Mouse (Mus musculus): ENCODE data around the gene Defb25. TPM values are rescaled to one million over a fixed set of nuclear protein-coding genes. Genes with fewer than 3 reads are reported as not detected.

Gene Defb25
- polyA plus RNA-seq, 1 experiment from 2014 or later = 2.0 TPM

DNA sequence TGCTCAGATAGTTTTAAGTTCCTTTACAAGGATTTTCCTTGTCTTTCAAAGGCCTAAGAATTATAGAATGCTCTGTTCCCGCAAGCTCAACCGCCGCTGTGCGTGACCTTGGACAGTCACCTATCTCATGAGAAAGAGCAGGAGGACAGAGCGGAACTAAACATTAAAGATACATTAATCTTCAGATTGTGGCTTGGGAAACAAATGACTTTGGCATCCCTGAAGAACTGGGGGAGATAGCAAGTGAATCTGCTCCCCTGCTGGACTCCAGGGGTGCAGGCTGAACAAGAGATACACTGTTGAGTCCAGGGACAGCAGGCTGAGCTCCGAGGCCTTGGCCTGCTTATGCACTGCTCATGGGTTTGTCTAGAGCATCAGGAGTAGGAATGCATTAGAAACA lies 22.8 kb downstream of the Defb25 start:
- H3K4me3 ChIP-seq = no peak overlapping the region
- no peaks in the 10 kb centered on the region for H3K4me1 ChIP-seq
- H3K9ac ChIP-seq = no peak overlapping the region
- no peaks in the 10 kb centered on the region for H3K36me3 ChIP-seq
- H3K27me3 ChIP-seq = no peaks in the 10 kb centered on the region
- H3K27ac ChIP-seq = no peak overlapping the region
- no peak for ATAC-seq (ENCODE audit: low FRiP score, low read depth)
- H3K4me2 ChIP-seq (replicated peaks) = no peak overlapping the region
- WGBS = 89% methylated on average over 6 of the region's 6 CpGs
- H3K9me3 ChIP-seq = no peaks in the 10 kb centered on the region

DNA sequence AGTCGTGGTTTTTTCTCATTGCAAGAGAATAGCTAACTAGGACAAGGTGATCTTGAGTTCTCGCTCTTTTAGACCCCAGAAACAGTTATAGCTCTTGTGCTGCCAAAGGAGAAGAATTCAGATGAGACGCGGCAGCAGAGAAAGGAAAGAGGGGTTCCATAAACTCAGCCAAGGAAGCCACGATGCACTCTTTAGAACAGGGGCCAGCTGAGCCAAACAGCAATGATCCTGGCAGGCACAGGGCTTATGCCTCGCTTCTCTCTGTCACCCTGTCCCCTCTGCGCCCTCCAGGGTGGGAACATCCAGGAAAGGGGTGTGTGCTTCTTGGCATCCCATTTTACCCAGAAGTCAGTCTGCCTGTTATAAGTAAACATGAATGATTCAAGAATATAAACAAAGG lies 23.6 kb downstream of the Defb25 start, which contains the start of gene Defb45:
Gene Defb45 (minus strand): TSS at position 101 of the 400 bp plus-strand sequence.
- H3K4me3 ChIP-seq = no peak within 1 kb of the TSS
- H3K4me2 ChIP-seq (replicated peaks) = no peak within 1 kb of the TSS
- H3K27me3 ChIP-seq = no peaks in the 10 kb centered on the region
- H3K9me3 ChIP-seq = no peaks in the 10 kb centered on the region
- no peak for ATAC-seq (ENCODE audit: low FRiP score, low read depth)
- WGBS = 60% methylated on average over 7 of the region's 7 CpGs
- H3K36me3 ChIP-seq = no peaks in the 10 kb centered on the region
- no peak within 1 kb of the TSS for H3K27ac ChIP-seq
- H3K9ac ChIP-seq = no peak within 1 kb of the TSS
- no peaks in the 10 kb centered on the region for H3K4me1 ChIP-seq

DNA sequence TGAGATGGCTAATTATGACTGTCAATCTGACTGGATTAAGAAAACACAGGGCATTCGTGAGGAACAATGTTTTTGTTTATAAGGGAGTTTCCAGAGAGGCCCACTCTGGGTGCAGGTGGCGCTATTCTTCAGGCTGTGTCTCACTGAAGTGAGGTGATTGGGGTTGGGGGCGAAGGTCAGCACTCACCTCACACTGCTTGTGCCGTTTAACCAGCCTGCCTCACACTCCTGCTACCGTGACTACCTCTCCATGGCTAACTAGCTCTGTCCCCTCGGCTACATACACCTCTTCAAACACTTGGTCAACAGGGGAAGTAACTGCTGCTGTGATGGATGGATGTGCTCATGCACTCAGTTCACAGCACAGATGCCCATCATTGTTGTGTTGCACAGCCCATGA lies 33.8 kb downstream of the Defb25 start:
- no peaks in the 10 kb centered on the region for H3K36me3 ChIP-seq
- H3K9ac ChIP-seq = no peak overlapping the region
- WGBS = 39% methylated on average over 6 of the region's 6 CpGs
- H3K4me2 ChIP-seq (replicated peaks) = no peak overlapping the region
- ATAC-seq (ENCODE audit: low FRiP score, low read depth) = no peak
- H3K27ac ChIP-seq = no peak overlapping the region
- H3K4me3 ChIP-seq = no peak overlapping the region
- 0 out of 2 replicates have a peak, but pooled peaks cover 5% of the 10 kb centered on the region for H3K4me1 ChIP-seq
- H3K27me3 ChIP-seq = no peaks in the 10 kb centered on the region
- no peaks in the 10 kb centered on the region for H3K9me3 ChIP-seq

DNA sequence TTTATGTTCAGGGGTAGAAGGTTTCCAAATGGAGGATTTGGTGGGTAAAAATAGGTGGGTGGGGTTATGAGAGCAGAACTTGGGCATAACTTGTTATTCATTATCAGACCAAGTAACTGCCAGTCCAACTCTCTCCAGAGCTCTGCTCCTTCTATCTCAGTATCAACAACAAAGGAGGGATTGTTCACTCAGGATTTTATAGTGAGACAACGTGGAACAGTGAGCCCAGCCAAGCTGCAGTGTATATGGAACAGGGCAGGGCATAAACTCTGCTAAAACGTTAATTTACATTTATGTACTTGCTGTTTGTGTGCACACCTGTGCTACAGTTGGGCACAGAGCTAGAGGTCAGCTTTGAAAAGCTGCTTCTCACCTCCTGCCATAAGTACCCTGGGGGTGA lies 34.4 kb downstream of the Defb25 start:
- Histone ChIP-seq H3K4me3 (no peak overlapping the region), H3K27ac (no peak overlapping the region), H3K4me1 (0 out of 2 replicates have a peak, but pooled peaks cover 5% of the 10 kb centered on the region), H3K9me3 (no peaks in the 10 kb centered on the region), H3K4me2 (replicated peaks) (no peak overlapping the region), H3K36me3 (no peaks in the 10 kb centered on the region), H3K27me3 (no peaks in the 10 kb centered on the region), H3K9ac (no peak overlapping the region)
- no peak for ATAC-seq (ENCODE audit: low FRiP score, low read depth)
- 22% methylated on average over 2 of the region's 2 CpGs for WGBS

DNA sequence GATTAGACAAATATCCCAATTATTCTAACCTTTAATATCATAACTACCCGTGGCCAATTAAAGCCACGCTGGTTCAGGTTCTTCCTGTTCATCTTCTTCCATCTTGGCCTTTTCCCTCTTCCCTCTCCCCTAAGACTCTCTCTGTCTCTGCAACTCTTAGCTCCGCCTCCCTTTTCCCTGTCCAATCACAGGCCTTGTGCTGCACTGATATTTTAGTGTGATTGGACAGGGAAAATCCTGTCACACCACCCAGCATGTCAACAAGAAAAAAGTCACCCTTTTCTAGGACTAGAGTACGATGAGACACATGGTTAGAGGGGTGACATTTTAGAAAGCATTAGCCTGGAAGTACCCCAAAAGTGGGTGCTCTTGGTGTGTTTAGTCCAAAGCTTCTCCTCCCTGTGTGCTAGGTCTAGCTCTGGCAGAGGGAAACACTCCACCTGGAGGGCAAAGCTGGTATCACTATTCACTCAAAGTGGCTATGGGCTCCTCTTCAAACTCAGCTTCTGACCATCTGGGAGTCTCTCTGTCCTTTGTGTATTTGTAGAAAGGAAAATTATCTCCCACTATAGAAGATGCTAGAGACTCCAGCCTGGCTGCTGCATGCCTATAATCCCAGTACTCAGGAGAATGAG lies 35.8 kb downstream of the Defb25 start:
- Histone ChIP-seq H3K36me3 (no peaks in the 10 kb centered on the region), H3K4me1 (0 out of 2 replicates have a peak, but pooled peaks cover 5% of the 10 kb centered on the region), H3K27me3 (no peaks in the 10 kb centered on the region), H3K9me3 (no peaks in the 10 kb centered on the region), H3K27ac (no peak overlapping the region), H3K4me3 (no peak overlapping the region), H3K9ac (no peak overlapping the region), H3K4me2 (replicated peaks) (no peak overlapping the region)
- 66% methylated on average over 4 of the region's 4 CpGs for WGBS
- no peak for ATAC-seq (ENCODE audit: low FRiP score, low read depth)

DNA sequence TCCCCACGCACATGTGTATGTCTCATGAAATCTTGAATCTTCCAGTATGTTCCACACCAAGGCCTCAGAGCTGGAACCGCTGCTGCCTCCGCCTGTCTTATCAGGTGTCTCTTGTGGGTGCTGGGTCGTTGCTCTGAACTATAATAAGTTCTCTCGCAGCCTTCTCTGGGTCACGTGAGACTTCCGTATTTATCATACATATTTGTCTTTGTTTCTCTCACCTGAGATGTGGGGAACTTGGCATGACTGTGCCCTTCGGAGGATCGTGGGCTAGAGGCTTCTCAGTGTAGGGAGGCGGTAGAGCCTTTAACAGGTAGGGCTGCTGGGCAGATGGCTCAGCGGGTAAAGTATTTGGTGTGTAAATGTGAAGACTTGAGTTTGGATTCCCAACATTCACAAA lies 42.2 kb downstream of the Defb25 start:
- no peaks in the 10 kb centered on the region for H3K9me3 ChIP-seq
- H3K9ac ChIP-seq = no peak overlapping the region
- H3K27ac ChIP-seq = no peak overlapping the region
- no peaks in the 10 kb centered on the region for H3K4me1 ChIP-seq
- H3K27me3 ChIP-seq = no peaks in the 10 kb centered on the region
- no peak overlapping the region for H3K4me2 ChIP-seq (replicated peaks)
- ATAC-seq (ENCODE audit: low FRiP score, low read depth) = no peak
- no peak overlapping the region for H3K4me3 ChIP-seq
- no peaks in the 10 kb centered on the region for H3K36me3 ChIP-seq
- WGBS = 88% methylated on average over 11 of the region's 11 CpGs

DNA sequence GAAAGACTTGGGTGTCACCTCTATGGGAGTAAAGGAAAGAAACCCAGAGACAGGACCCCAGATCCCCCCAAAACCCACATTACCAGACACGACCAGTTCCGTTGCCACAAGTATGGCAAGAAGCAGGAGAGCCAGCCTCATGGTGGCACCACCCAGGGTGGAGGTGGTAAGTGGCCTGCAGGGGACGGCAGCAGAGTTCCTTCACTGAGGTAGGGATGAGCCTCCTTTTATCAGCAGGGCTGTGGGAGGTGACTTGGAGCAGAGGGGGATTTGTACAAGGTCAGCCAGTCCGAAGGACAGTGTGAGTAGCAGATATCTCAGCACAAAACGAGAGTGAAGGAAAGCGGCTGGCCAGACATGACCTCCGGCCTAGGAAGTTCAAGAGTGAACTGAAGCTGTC lies 42.7 kb downstream of the Defb25 start, which contains the start of gene Defb19:
Gene Defb19 (minus strand): TSS at position 206 of the 400 bp plus-strand sequence.
- H3K27me3 ChIP-seq = no peaks in the 10 kb centered on the region
- no peak within 1 kb of the TSS for H3K4me3 ChIP-seq
- 69% methylated on average over 7 of the region's 7 CpGs for WGBS
- ATAC-seq (ENCODE audit: low FRiP score, low read depth) = no peak
- no peak within 1 kb of the TSS for H3K4me2 ChIP-seq (replicated peaks)
- no peaks in the 10 kb centered on the region for H3K4me1 ChIP-seq
- no peak within 1 kb of the TSS for H3K9ac ChIP-seq
- no peak within 1 kb of the TSS for H3K27ac ChIP-seq
- no peaks in the 10 kb centered on the region for H3K9me3 ChIP-seq
- no peaks in the 10 kb centered on the region for H3K36me3 ChIP-seq

DNA sequence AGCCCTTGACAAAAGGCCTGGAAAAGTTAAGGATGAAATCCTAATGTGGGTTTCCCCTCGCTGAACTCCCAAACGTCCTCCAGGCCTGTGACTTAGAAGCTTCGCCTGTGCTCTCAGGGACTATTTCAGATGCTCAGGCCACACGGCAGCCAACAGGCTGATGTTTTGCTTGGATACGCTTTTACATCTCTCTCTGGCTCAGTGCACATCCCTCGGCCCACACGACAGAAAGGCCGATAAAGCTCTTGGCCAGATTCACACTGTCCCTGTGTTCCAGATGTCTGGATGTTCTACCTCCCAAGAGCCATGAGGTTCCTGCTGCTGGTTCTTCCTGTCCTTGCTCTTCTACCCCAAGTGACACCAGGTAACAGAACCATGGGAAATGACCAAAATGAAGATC lies 49.4 kb downstream of the Defb25 start:
- ATAC-seq (ENCODE audit: low FRiP score, low read depth) = no peak
- H3K4me2 ChIP-seq (replicated peaks) = no peak overlapping the region

More for the DNA sequence above, 49.4 kb downstream of the Defb25 start:
- no peaks in the 10 kb centered on the region for H3K9me3 ChIP-seq
- no peak overlapping the region for H3K4me3 ChIP-seq
- 89% methylated on average over 8 of the region's 8 CpGs for WGBS
- H3K27me3 ChIP-seq = no peaks in the 10 kb centered on the region
- no peak overlapping the region for H3K27ac ChIP-seq
- no peaks in the 10 kb centered on the region for H3K36me3 ChIP-seq
- no peaks in the 10 kb centered on the region for H3K4me1 ChIP-seq
- H3K9ac ChIP-seq = no peak overlapping the region

Other genes with a start within 250 kb of the Defb25 start
- gene Nrsn2, start 246.4 kb downstream of the Defb25 start, polyA plus RNA-seq (2015; fragmentation: Nextera tagmentation; extraction: Ambion mirVana) = 4.4 and 4.6 TPM in 2 replicates
- 11.3 and 11.9 TPM in 2 replicates for gene Sox12, start 225.0 kb downstream of the Defb25 start, polyA plus RNA-seq (2015; fragmentation: Nextera tagmentation; extraction: Ambion mirVana)
- gene Zcchc3, start 208.0 kb downstream of the Defb25 start, polyA plus RNA-seq (2015; fragmentation: Nextera tagmentation; extraction: Ambion mirVana) = 45.5 and 48.6 TPM in 2 replicates
- gene 6820408C15Rik, start 207.5 kb downstream of the Defb25 start, polyA plus RNA-seq (2015; fragmentation: Nextera tagmentation; extraction: Ambion mirVana) = 0.18 and 0.19 TPM in 2 replicates
- not detected in 2 replicates for gene Defb23, start 158.4 kb downstream of the Defb25 start, polyA plus RNA-seq (2015; fragmentation: Nextera tagmentation; extraction: Ambion mirVana)
- gene Defb20, start 146.0 kb downstream of the Defb25 start, polyA plus RNA-seq (2015; fragmentation: Nextera tagmentation; extraction: Ambion mirVana) = not detected in 2 replicates
- not detected in 2 replicates for gene Defb22, start 132.9 kb downstream of the Defb25 start, polyA plus RNA-seq (2015; fragmentation: Nextera tagmentation; extraction: Ambion mirVana)
- not detected in 2 replicates for gene Defb26, start 111.4 kb downstream of the Defb25 start, polyA plus RNA-seq (2015; fragmentation: Nextera tagmentation; extraction: Ambion mirVana)
- not detected in 2 replicates for gene Defb28, start 104.8 kb downstream of the Defb25 start, polyA plus RNA-seq (2015; fragmentation: Nextera tagmentation; extraction: Ambion mirVana)
- gene Defb29, start 83.0 kb downstream of the Defb25 start, polyA plus RNA-seq (2015; fragmentation: Nextera tagmentation; extraction: Ambion mirVana) = not detected in 2 replicates
- not detected in 2 replicates for gene Gm17416, start 53.7 kb downstream of the Defb25 start, polyA plus RNA-seq (2015; fragmentation: Nextera tagmentation; extraction: Ambion mirVana)
- gene Defb21, start 50.3 kb downstream of the Defb25 start, polyA plus RNA-seq (2015; fragmentation: Nextera tagmentation; extraction: Ambion mirVana) = not detected in 2 replicates
- not detected in 2 replicates for gene Defb19, start 42.7 kb downstream of the Defb25 start, polyA plus RNA-seq (2015; fragmentation: Nextera tagmentation; extraction: Ambion mirVana)
- not detected in 2 replicates for gene Defb45, start 23.7 kb downstream of the Defb25 start, polyA plus RNA-seq (2015; fragmentation: Nextera tagmentation; extraction: Ambion mirVana)
- not detected in 2 replicates for gene Defb36, start 18.7 kb downstream of the Defb25 start, polyA plus RNA-seq (2015; fragmentation: Nextera tagmentation; extraction: Ambion mirVana)
- gene Rem1, start 3.9 kb upstream of the Defb25 start, polyA plus RNA-seq (2015; fragmentation: Nextera tagmentation; extraction: Ambion mirVana) = 2.1 and 2.9 TPM in 2 replicates
- gene H13, start 46.4 kb upstream of the Defb25 start, polyA plus RNA-seq (2015; fragmentation: Nextera tagmentation; extraction: Ambion mirVana) = 156 and 159 TPM in 2 replicates
- 29.2 and 30.0 TPM in 2 replicates for gene Mcts2, start 64.0 kb upstream of the Defb25 start, polyA plus RNA-seq (2015; fragmentation: Nextera tagmentation; extraction: Ambion mirVana)
- 232 and 236 TPM in 2 replicates for gene Id1, start 113.2 kb upstream of the Defb25 start, polyA plus RNA-seq (2015; fragmentation: Nextera tagmentation; extraction: Ambion mirVana)
- 32.0 and 34.4 TPM in 2 replicates for gene Cox4i2, start 131.1 kb upstream of the Defb25 start, polyA plus RNA-seq (2015; fragmentation: Nextera tagmentation; extraction: Ambion mirVana)
- gene Bcl2l1, start 208.7 kb upstream of the Defb25 start, polyA plus RNA-seq (2015; fragmentation: Nextera tagmentation; extraction: Ambion mirVana) = 93.3 and 93.5 TPM in 2 replicates
- 83.1 and 86.8 TPM in 2 replicates for gene Tpx2, start 224.9 kb upstream of the Defb25 start, polyA plus RNA-seq (2015; fragmentation: Nextera tagmentation; extraction: Ambion mirVana)

Data from limb, embryonic 13.5 days (tissue).